Mouse (Mus musculus) liver, postnatal 0 days (tissue): ENCODE data around the gene Calm1. TPM values are rescaled to one million over a fixed set of nuclear protein-coding genes. Genes with fewer than 3 reads are reported as not detected.
"Not testable (repeated sequence)": the region's sequence is repeated elsewhere in the genome, so short reads cannot be mapped to it uniquely, and the experiment has no call there.

Source experiments
- ATAC-seq: fragments of 200-750 bp; cut with Nextera tagmentation; 2 replicates; pipeline ENCODE4 v1.8.0; 2017; ENCODE audit warnings: mild to moderate bottlenecking, moderate library complexity
- DNase-seq: peaks from one replicate; pipeline ENCODE4 v3.0.0-alpha.2; 2016
- H3K27ac ChIP-seq: fragments of 300-500 bp; sonication (generic); 2 replicates; pipeline ENCODE4 v1.5.1; 2014; ENCODE audit warnings: antibody characterized with exemption, moderate library complexity, mild to moderate bottlenecking, low read depth
- H3K27me3 ChIP-seq: fragments of 300-500 bp; sonication (generic); 2 replicates; pipeline ENCODE4 v1.6.1; 2014; ENCODE audit warnings: low read length, control low read depth, mixed read lengths; ENCODE audit not compliant: insufficient read depth
- H3K36me3 ChIP-seq: fragments of 300-500 bp; sonication (generic); replicated peaks from 2 replicates; pipeline ENCODE4 v1.6.1; 2014; ENCODE audit warnings: mild to moderate bottlenecking, control low read depth, low read length, moderate library complexity, mixed read lengths; ENCODE audit not compliant: insufficient read depth
- H3K4me1 ChIP-seq: fragments of 300-500 bp; sonication (generic); 2 replicates; pipeline ENCODE4 v1.6.1; 2014; ENCODE audit warnings: antibody characterized with exemption, mild to moderate bottlenecking, control low read depth; ENCODE audit not compliant: insufficient read depth
- H3K4me2 ChIP-seq: fragments of 300-500 bp; sonication (generic); 2 replicates; pipeline ENCODE4 v1.6.1; 2014; ENCODE audit warnings: low read depth, mild to moderate bottlenecking, low read length, moderate library complexity, mixed read lengths
- H3K4me3 ChIP-seq: fragments of 300-500 bp; sonication (generic); 2 replicates; pipeline ENCODE4 v1.5.1; 2014; ENCODE audit warnings: low read depth, low read length
- H3K9ac ChIP-seq: fragments of 300-500 bp; sonication (generic); replicated peaks from 2 replicates; pipeline ENCODE4 v1.6.1; 2014; ENCODE audit warnings: mild to moderate bottlenecking, moderate library complexity
- H3K9me3 ChIP-seq: fragments of 300-500 bp; sonication (generic); 2 replicates; pipeline ENCODE4 v1.6.1; 2016; ENCODE audit warnings: mild to moderate bottlenecking, control low read depth, low read length, mixed read lengths
- CTCF ChIP-seq: sonication (generic); IDR thresholded peaks from 2 replicates; pipeline ENCODE4 v1.5.1; 2016; ENCODE audit warnings: antibody characterized with exemption, low read depth
- EP300 ChIP-seq: IDR thresholded peaks from 2 replicates; pipeline ENCODE4 v1.6.1; 2016; ENCODE audit warnings: antibody characterized with exemption, low read depth, mild to moderate bottlenecking
- WGBS: fragments of 180-500 bp; shearing (Covaris S2); extraction: QIAGEN DNeasy Blood & Tissue Kit; methylation state at CpG from one replicate; pipeline ENCODE4 v1.1.7; 2014; ENCODE audit not compliant: insufficient replicate concordance; 5-methylcytosine and 5-hydroxymethylcytosine counted together
- polyA plus RNA-seq: library from polyadenylated mRNA; unstranded; fragments of >200 nt; fragmentation: Nextera tagmentation; extraction: Ambion mirVana; gene quantifications from 2 replicates; pipeline ENCODE4 v1.2.1, GENCODE M21; 2015

Calm1 gene
- polyA plus RNA-seq, 1 experiment from 2014 or later = 482 TPM

GRCm38 (mm10) chr12:100214738-100215137 is 15.5 kb downstream of the Calm1 start:
- Histone ChIP-seq H3K27ac (no peak overlapping the region), H3K4me2 (no peak overlapping the region), H3K9ac (no peak overlapping the region), H3K4me3 (no peak overlapping the region), H3K4me1 (peaks cover 17% of the 10 kb centered on the region), H3K36me3 (peaks cover under 1% of the 10 kb centered on the region; the same call in 1 of the 2 replicates), H3K27me3 (no peaks in the 10 kb centered on the region), H3K9me3 (no peaks in the 10 kb centered on the region)
- ATAC-seq = no peak
- DNase-seq = no peak
- TF ChIP-seq CTCF = no peak
- TF ChIP-seq EP300 = no peak
- WGBS = 78% methylated on average over 3 of the region's 3 CpGs

GRCm38 (mm10) chr12:100217087-100217486 is 17.9 kb downstream of the Calm1 start:
- DNase-seq, ATAC-seq, H3K36me3 ChIP-seq, H3K4me1 ChIP-seq, H3K4me2 ChIP-seq, H3K27me3 ChIP-seq, H3K9me3 ChIP-seq, H3K4me3 ChIP-seq, H3K27ac ChIP-seq, H3K9ac ChIP-seq: not testable (repeated sequence)
- 81% methylated on average over 2 of the region's 2 CpGs for WGBS

- Histone ChIP-seq H3K27me3 (no peaks in the 10 kb centered on the region; the same call in 1 of the 2 replicates), H3K4me2 (no peak overlapping the region), H3K4me1 (no peaks in the 10 kb centered on the region), H3K36me3 (no peaks in the 10 kb centered on the region), H3K27ac (no peak overlapping the region), H3K4me3 (no peak overlapping the region), H3K9me3 (no peaks in the 10 kb centered on the region), H3K9ac (no peak overlapping the region)
- no peak for DNase-seq
- no peak for ATAC-seq
- TF ChIP-seq EP300 (no peak), CTCF (no peak)
- WGBS = 55% methylated on average over 4 of the region's 4 CpGs
Observed at GRCm38 (mm10) chr12:100220012-100220411, 20.8 kb downstream of the Calm1 start.

GRCm38 (mm10) chr12:100221608-100222321 is 22.5 kb downstream of the Calm1 start:
- Histone ChIP-seq H3K36me3 (no peaks in the 10 kb centered on the region), H3K4me3 (no peak overlapping the region), H3K9ac (no peak overlapping the region), H3K9me3 (no peaks in the 10 kb centered on the region), H3K4me1 (no peaks in the 10 kb centered on the region), H3K27ac (no peak overlapping the region), H3K4me2 (no peak overlapping the region), H3K27me3 (no peaks in the 10 kb centered on the region; the same call in 1 of the 2 replicates)
- TF ChIP-seq EP300 (no peak), CTCF (no peak)
- no peak for ATAC-seq
- WGBS = 52% methylated on average over 11 of the region's 11 CpGs
- no peak for DNase-seq

GRCm38 (mm10) chr12:100222322-100222993 is 23.2 kb downstream of the Calm1 start:
- 81% methylated on average over 13 of the region's 13 CpGs for WGBS
- no peak for TF ChIP-seq EP300
- TF ChIP-seq CTCF = no peak
- no peak overlapping the region for H3K4me3 ChIP-seq
- no peaks in the 10 kb centered on the region; the same call in 1 of the 2 replicates for H3K27me3 ChIP-seq
- H3K9ac ChIP-seq = no peak overlapping the region
- DNase-seq = no peak
- H3K27ac ChIP-seq = no peak overlapping the region
- no peaks in the 10 kb centered on the region for H3K36me3 ChIP-seq
- no peaks in the 10 kb centered on the region for H3K9me3 ChIP-seq
- H3K4me2 ChIP-seq = no peak overlapping the region
- no peaks in the 10 kb centered on the region for H3K4me1 ChIP-seq
- no peak for ATAC-seq

GRCm38 (mm10) chr12:100223531-100223930 is 24.3 kb downstream of the Calm1 start:
- TF ChIP-seq EP300 (no peak), CTCF (no peak)
- Histone ChIP-seq H3K27me3 (no peaks in the 10 kb centered on the region; the same call in 1 of the 2 replicates), H3K9ac (no peak overlapping the region), H3K4me3 (no peak overlapping the region), H3K36me3 (no peaks in the 10 kb centered on the region), H3K4me2 (no peak overlapping the region), H3K4me1 (no peaks in the 10 kb centered on the region), H3K27ac (no peak overlapping the region), H3K9me3 (no peaks in the 10 kb centered on the region)
- 53% methylated on average over 8 of the region's 8 CpGs for WGBS
- ATAC-seq (no peak), DNase-seq (no peak)
